Mouse (Mus musculus) olfactory bulb, adult 2 months (tissue): ENCODE results near the gene Gabrg3. TPM values are rescaled to one million over a fixed set of nuclear protein-coding genes. Genes with fewer than 3 reads are reported as not detected.

Experiments used
- H3K27ac ChIP-seq: fragments of 200-500 bp; 2 replicates; pipeline ENCODE4 v1.5.1; 2012; ENCODE audit warnings: low read depth, low read length; ENCODE audit not compliant: insufficient read depth
- H3K4me1 ChIP-seq: fragments of 200-500 bp; 2 replicates; pipeline ENCODE4 v1.6.1; 2012; ENCODE audit warnings: low read length; ENCODE audit not compliant: control insufficient read depth, insufficient read depth
- H3K4me3 ChIP-seq: fragments of 200-500 bp; 2 replicates; pipeline ENCODE4 v1.5.1; 2012; ENCODE audit warnings: mild to moderate bottlenecking, low read depth, low read length, moderate library complexity; ENCODE audit not compliant: insufficient read depth
- CTCF ChIP-seq: fragments of 200-500 bp; IDR thresholded peaks from 2 replicates; pipeline ENCODE4 v1.5.1; 2012; ENCODE audit warnings: low read depth, mild to moderate bottlenecking, low read length, moderate library complexity; ENCODE audit not compliant: insufficient read depth
- POLR2A ChIP-seq: fragments of 200-500 bp; IDR thresholded peaks from 2 replicates; pipeline ENCODE4 v1.6.1; 2012; ENCODE audit warnings: mild to moderate bottlenecking, low read depth, low read length, moderate library complexity; ENCODE audit not compliant: insufficient read depth
- WGBS: fragments of 180-500 bp; shearing (Covaris S2); methylation state at CpG from one replicate; pipeline ENCODE4 v1.1.7; 2018; 5-methylcytosine and 5-hydroxymethylcytosine counted together
- polyA plus RNA-seq: library from polyadenylated mRNA; stranded (reverse); fragments of >200 nt; gene quantifications from 2 replicates; pipeline ENCODE4 v1.2.4, GENCODE M21; 2012; ENCODE audit warnings: low replicate concordance; ENCODE audit not compliant: missing spikeins, insufficient read depth, insufficient read length

The Gabrg3 gene
- polyA plus RNA-seq, 1 experiment = not detected

DNA sequence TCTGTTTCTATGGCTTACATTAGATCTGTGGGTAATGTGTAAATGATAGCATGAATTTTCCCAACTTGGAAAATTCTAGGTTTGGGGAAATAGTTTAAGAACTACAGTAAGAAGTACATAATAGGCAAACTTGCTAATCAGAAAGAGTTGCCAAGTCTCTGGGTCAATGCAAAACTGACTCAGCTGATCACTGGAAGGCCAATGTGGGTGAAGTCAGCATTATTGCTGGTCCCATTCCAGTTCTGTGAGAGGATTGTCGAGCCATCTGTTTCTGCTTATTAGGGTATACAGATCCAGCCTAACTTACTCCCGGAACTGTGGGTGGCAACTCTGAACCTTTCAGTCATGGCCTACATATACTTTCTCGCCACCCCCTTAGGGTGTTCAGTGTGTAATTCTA is 55.8 kb downstream of the Gabrg3 start:
- WGBS = 64% methylated on average over 3 of the region's 3 CpGs

DNA sequence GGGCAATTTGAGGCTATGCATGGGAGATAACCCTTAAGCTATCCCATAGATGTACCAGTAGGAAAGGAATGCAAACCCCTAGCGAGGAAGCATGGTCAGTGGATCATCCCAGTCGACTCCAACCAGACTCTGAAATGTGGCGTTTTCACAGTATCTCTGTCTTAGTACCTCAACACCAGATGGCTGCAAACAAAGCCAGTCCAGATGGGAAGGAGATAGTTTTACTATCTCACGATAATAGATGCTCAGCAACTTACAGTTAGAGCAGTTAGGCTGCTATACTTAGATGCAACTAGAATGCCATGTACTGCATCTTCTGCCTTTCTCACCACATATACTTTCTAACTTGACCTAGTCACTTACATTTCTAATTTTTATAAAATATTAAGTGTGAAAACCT is 56.7 kb downstream of the Gabrg3 start:
- H3K4me3 ChIP-seq = no peak overlapping the region
- H3K4me1 ChIP-seq = no peaks in the 10 kb centered on the region
- WGBS = 70% methylated on average over 4 of the region's 4 CpGs
- no peak for TF ChIP-seq CTCF
- TF ChIP-seq POLR2A = no peak
- H3K27ac ChIP-seq = no peak overlapping the region

More for the DNA sequence above, 55.8 kb downstream of the Gabrg3 start:
- H3K4me3 ChIP-seq = no peak overlapping the region
- H3K27ac ChIP-seq = no peak overlapping the region
- no peaks in the 10 kb centered on the region for H3K4me1 ChIP-seq
- TF ChIP-seq CTCF (no peak), POLR2A (no peak)

DNA sequence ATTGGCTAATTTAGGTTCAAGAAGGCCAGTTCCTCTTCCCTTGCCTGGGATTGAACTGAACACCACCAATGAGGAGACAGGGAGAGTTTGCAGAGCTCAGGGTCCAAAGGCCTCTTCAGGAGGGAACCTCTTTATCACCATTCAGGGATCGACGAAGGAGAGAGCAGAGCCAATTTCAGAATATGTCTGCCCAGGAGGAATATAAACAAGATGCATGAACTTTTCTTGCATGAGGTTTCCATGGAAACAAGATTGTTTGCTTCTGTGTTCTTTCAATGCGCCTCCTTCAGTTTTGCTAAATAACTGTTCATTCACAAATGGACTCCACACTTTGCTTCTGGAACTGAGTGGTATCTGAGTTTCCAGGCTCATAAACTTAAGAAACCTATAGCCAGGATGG is 62.5 kb downstream of the Gabrg3 start:
- H3K27ac ChIP-seq = no peak overlapping the region
- no peak for TF ChIP-seq CTCF
- no peak for TF ChIP-seq POLR2A
- no peaks in the 10 kb centered on the region for H3K4me1 ChIP-seq
- 31% methylated on average over 3 of the region's 3 CpGs for WGBS
- H3K4me3 ChIP-seq = no peak overlapping the region

DNA sequence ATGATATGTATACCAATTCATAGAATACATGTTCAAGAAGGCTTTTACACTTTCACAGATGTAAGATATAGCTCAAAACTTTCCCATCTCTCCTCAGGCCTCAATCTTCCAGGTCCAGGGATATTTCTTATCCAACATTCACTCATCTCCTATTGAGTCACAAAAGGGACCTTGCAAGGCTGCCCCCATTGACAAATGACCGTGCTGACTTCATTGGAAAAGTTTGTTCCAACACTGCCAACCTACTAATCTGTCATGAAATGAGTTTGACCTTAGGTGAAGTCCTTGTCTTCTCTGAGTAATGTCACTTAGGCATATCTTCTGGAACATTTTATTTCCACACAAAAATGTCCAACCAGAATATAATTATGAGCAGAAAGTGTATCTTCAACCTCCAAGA is 64.9 kb downstream of the Gabrg3 start:
- WGBS = 93% methylated on average over 1 of the region's 1 CpGs
- Histone ChIP-seq H3K4me3 (no peak overlapping the region), H3K4me1 (no peaks in the 10 kb centered on the region), H3K27ac (no peak overlapping the region)
- no peak for TF ChIP-seq POLR2A
- TF ChIP-seq CTCF = no peak

DNA sequence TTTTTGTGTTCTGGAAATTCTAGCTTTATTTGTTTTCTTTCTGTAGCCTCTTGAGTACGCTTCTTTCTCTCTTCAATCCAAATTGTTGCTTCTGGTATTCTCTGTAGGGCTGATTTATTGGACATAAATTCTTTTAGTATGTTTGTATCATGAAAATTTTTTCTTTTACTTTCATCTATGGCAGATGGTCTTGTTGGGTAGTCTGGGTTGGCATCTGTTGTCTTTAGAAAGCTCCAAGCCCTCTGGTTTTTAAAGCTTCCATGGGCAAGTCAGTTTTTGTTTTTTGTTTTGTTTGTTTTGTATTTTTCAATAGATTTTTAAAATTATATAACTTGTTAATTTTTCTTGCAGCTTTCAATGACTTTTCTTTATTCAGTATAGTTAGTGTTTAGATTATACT is 72.0 kb downstream of the Gabrg3 start:
- 91% methylated on average over 1 of the region's 1 CpGs for WGBS
- no peak for TF ChIP-seq POLR2A
- TF ChIP-seq CTCF = no peak
- H3K4me3 ChIP-seq = no peak overlapping the region
- no peak overlapping the region for H3K27ac ChIP-seq
- no peaks in the 10 kb centered on the region for H3K4me1 ChIP-seq

DNA sequence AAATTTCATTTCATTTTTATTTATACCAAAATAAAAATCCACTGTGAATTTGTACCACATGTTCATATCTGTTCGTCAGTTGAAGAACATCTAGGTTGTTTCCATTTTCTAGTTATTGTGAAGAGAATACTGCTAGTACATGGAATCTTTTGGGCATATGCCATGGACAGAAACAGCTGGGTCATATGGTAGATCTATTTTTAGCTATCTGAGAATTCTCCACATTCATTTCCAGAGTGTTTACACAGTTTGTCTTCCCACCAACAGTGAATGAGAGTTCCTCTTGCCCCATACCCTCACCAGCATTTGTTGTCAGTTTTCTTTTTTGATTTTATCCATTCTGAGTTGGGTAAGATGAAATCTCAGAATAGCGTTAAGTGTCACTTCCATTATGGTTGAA is 75.0 kb downstream of the Gabrg3 start:
- no peaks in the 10 kb centered on the region for H3K4me1 ChIP-seq
- WGBS = 89% methylated on average over 2 of the region's 2 CpGs
- TF ChIP-seq POLR2A = no peak
- TF ChIP-seq CTCF = no peak
- H3K4me3 ChIP-seq = no peak overlapping the region
- H3K27ac ChIP-seq = no peak overlapping the region

DNA sequence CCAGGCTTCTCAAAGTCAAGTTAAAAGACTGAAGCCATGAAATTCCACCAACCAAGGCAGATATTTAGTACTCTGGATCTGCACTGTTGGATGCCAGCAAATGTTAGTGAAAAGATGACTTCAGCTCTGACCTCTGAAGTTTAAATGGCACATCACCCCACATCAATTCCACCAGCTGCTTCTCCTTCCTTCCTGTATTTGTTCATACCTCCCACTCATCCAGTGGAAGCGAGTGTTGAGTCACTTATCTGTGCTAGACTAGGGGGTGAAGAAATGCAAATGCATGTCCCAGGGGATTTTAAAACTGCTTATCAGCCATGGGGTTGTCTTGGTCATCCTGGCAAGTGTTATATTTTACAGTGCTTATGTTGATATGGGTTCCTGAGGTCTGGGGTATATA is 79.7 kb downstream of the Gabrg3 start:
- TF ChIP-seq CTCF (no peak), POLR2A (no peak)

DNA sequence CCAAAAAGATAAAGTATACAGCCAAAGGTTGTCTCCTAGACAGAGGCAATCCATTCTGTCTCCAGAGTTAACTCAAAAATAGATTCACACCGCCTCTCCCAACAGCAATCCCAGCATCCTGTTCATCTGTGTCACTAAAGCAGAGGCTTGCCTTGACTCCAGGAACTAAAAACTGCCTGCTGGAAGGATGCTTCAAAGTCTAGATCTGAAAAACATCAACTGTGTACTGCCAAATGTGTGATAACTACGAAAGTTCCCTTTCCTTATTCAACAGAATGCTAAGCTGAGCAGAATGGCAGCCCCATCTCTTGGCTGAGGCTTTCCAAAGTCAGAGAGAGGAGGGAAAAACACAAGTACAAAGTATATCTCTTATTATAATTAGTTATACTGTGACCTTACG is 90.3 kb downstream of the Gabrg3 start:
- H3K4me1 ChIP-seq = no peaks in the 10 kb centered on the region
- no peak overlapping the region for H3K27ac ChIP-seq
- WGBS = 85% methylated on average over 3 of the region's 3 CpGs
- H3K4me3 ChIP-seq = no peak overlapping the region
- TF ChIP-seq CTCF = no peak
- TF ChIP-seq POLR2A = no peak

More for the DNA sequence above, 79.7 kb downstream of the Gabrg3 start:
- H3K4me3 ChIP-seq = no peak overlapping the region
- H3K27ac ChIP-seq = no peak overlapping the region
- no peaks in the 10 kb centered on the region for H3K4me1 ChIP-seq
- WGBS = 50% methylated on average over 1 of the region's 1 CpGs

DNA sequence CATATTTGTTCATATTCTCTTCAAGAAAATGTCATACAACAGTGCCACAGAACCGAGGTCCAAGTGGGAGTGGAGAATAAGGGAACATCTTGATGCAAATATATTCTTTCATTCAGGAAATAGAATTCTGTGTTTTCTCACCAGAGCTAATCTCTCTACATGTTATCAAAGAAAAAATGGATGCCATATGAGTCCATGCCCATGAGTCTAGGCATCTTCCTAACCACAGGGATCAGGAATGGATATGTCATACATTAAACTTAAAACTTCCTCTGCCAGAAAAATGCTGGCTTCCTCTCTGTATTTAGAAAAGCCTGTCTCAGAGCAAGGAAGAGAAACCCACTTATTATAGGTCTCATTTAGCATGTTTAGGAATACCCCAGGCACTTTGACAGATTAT is 92.9 kb downstream of the Gabrg3 start:
- Histone ChIP-seq H3K4me3 (no peak overlapping the region), H3K27ac (no peak overlapping the region), H3K4me1 (no peaks in the 10 kb centered on the region)
- 54% methylated on average over 1 of the region's 1 CpGs for WGBS
- TF ChIP-seq CTCF = no peak
- no peak for TF ChIP-seq POLR2A

DNA sequence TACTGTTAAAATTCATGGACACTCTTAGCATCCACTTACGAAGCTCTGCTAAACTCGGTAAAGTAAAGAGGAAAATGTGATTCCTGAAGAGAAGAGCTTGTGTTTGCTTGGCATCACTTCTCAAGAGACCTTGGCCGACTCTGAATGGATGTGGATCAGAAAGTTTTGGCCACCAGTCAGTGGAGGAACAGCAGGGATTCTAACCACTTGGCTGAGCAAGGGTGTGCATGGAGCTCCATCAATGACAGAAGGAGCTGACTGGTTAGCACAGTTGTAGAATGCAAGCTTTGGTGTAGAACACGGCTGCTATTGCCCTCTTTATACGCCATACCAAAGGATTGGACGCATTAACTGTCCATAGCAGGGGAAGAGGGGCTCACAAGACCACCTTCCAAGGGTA is 93.4 kb downstream of the Gabrg3 start:
- H3K27ac ChIP-seq = no peak overlapping the region
- no peak overlapping the region for H3K4me3 ChIP-seq
- 68% methylated on average over 6 of the region's 6 CpGs for WGBS
- no peaks in the 10 kb centered on the region for H3K4me1 ChIP-seq
- no peak for TF ChIP-seq CTCF
- no peak for TF ChIP-seq POLR2A

DNA sequence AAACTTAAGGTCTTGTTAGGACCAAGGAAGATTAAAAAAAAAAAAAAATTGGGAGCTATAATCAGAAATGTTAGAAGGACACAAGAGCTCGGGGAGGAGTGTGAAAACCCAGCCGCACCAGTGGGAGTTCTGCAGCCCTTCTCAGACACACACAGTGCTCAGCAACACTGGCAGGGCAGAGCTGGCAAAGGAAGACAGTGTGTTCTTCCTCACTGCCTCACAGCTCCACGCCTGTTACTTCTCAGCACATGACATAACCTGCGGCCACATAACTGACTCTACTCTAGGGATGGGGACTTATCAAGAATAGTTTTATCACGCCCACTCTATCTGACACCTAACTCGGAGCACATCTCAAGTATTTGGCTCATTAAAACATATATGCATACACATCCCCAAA is 103.8 kb downstream of the Gabrg3 start:
- H3K4me3 ChIP-seq = no peak overlapping the region
- no peak for TF ChIP-seq CTCF
- no peak for TF ChIP-seq POLR2A
- WGBS = 86% methylated on average over 6 of the region's 6 CpGs

More for the DNA sequence above, 103.8 kb downstream of the Gabrg3 start:
- Histone ChIP-seq H3K27ac (no peak overlapping the region), H3K4me1 (no peaks in the 10 kb centered on the region)
